Mouse (Mus musculus) megakaryocyte, embryonic 14.5 days (primary cell): ENCODE measurements at regions not wholly inside any gene's neighbourhood (a gene's known extent, or its start where the extent isn't known, plus 50 kb on each side); places are given as distances from the start of the nearest gene placed in this dataset.

ENCODE experiments used
- FLI1 ChIP-seq: IDR thresholded peaks from 2 replicates; pipeline ENCODE4 v1.6.1; 2012; ENCODE audit warnings: low read length, inconsistent platforms, mixed read lengths
- GATA1 ChIP-seq: IDR thresholded peaks from 3 replicates; pipeline ENCODE4 v1.6.1; 2012; ENCODE audit warnings: mixed read lengths, low read length, inconsistent platforms, borderline replicate concordance

DNA sequence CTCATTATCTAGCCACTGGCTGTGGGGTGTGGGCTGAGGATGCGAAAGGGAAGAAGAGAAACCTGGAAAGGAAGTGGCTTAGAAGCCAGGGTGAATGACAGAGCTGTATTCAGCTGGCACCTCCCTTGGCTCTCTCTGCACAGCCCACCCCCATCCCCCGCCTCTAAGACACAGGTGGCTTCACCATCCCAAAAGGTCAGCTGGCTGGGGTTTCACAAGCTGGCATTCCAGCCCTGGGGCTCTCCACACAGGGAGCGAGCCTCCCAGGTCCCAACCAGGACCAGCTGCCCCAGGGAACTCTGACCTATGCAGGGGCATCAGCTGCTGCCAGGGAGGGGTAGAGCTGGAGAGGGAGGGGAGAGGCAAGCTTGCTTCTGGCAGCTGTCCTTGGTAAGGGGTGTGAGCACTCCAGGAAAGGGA lies 71.9 kb upstream of the Mef2a start:
- TF ChIP-seq FLI1 (no peak), GATA1 (no peak)
